Mouse (Mus musculus) cerebellum, adult 2 months (tissue): ENCODE measurements around the gene Itgb1bp1. TPM values are rescaled to one million over a fixed set of nuclear protein-coding genes. Genes with fewer than 3 reads are reported as not detected.

Experiments used
- DNase-seq, 2 experiments: peaks; one replicate each; pipeline ENCODE4 v3.0.0; 2021
- H3K27ac ChIP-seq: fragments of 200-500 bp; 2 replicates; pipeline ENCODE4 v1.5.1; 2012; ENCODE audit warnings: low read length, control low read depth, inconsistent platforms; ENCODE audit not compliant: insufficient read depth
- H3K27me3 ChIP-seq: fragments of 200-500 bp; 2 replicates; pipeline ENCODE4 v1.6.1; 2012; ENCODE audit warnings: inconsistent platforms, mild to moderate bottlenecking, low read length, moderate library complexity; ENCODE audit not compliant: control insufficient read depth, insufficient read depth
- H3K4me1 ChIP-seq: fragments of 200-500 bp; 2 replicates; pipeline ENCODE4 v1.6.1; 2011; ENCODE audit warnings: low read length; ENCODE audit not compliant: control insufficient read depth, insufficient read depth
- H3K4me3 ChIP-seq: fragments of 200-500 bp; replicated peaks from 2 replicates; pipeline ENCODE3; 2011; ENCODE audit warnings: mild to moderate bottlenecking, low read depth, low read length, control low read depth; ENCODE audit not compliant: insufficient read depth
- CTCF ChIP-seq: fragments of 200-500 bp; IDR thresholded peaks from 2 replicates; pipeline ENCODE4 v1.5.1; 2011; ENCODE audit warnings: low read depth, mild to moderate bottlenecking, control low read depth, low read length, moderate library complexity, borderline replicate concordance; ENCODE audit not compliant: insufficient read depth
- POLR2A ChIP-seq: fragments of 200-500 bp; IDR thresholded peaks from 2 replicates; pipeline ENCODE4 v1.6.1; 2011; ENCODE audit warnings: low read length, control low read depth, borderline replicate concordance; ENCODE audit not compliant: insufficient read depth
- WGBS: fragments of 180-500 bp; shearing (Covaris S2); methylation state at CpG from one replicate; pipeline ENCODE4 v1.1.7; 2018; 5-methylcytosine and 5-hydroxymethylcytosine counted together
- polyA plus RNA-seq: library from polyadenylated mRNA; depleted of rRNA; stranded (reverse); fragments of >200 nt; gene quantifications from 2 replicates; pipeline ENCODE4 v1.2.3, GENCODE M21; 2012

Gene Itgb1bp1
- polyA plus RNA-seq, 1 experiment = 70.6 TPM

DNA sequence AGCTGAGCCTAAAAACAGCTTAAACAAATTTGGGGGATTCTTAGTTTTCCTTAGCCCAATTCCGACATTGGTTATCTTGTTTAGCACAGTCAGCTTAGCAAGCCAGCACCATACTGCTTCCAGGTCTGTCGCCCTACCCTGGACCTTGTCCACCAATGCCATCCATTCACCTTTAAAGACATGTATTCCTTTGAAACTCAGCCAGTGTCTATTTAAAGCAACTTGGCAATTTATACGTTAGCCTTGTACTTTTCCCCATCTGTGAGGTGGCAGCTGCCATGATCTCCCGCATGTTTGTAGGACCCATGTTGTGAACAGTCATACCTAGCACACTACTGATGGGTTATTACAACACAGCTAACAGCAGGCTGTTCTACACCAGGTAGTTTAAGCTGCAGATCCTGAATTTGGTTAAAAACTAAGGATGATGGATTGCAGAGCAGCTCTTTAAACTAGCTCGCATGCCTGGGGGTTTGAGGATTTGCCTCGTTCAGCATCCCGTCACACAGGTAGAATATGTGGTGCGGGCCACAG lies 17.9 kb downstream of the Itgb1bp1 start:
- no peaks in the 10 kb centered on the region for H3K27me3 ChIP-seq
- H3K27ac ChIP-seq = peak overlapping the region; percentile 17; the same call in 1 of the 2 replicates
- peak; percentile 61 to 83 for DNase-seq
- no peak overlapping the region for H3K4me3 ChIP-seq
- H3K4me1 ChIP-seq = peaks cover 9% of the 10 kb centered on the region
- WGBS = 24% methylated on average over 8 of the region's 8 CpGs
- TF ChIP-seq POLR2A (no peak), CTCF (no peak)

DNA sequence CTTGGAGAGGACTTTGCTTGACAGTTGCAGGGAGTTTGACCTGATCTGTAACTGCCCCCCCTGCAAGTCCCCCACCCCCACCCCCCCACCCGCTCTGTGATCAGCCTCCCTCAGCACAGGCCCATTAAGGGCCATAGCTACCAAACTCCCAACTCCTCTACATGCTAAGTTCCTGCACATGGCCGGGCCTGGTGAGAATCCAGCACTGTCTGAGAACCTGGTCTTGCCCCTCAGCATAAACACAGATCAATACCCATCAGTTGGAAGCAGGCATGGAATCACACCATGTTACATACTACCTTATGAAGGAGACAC lies 19.3 kb downstream of the Itgb1bp1 start:
- no peak for DNase-seq
- Histone ChIP-seq H3K27me3 (no peaks in the 10 kb centered on the region), H3K27ac (no peak overlapping the region), H3K4me3 (no peak overlapping the region), H3K4me1 (peaks cover 9% of the 10 kb centered on the region)
- 86% methylated on average over 2 of the region's 2 CpGs for WGBS
- no peak for TF ChIP-seq POLR2A
- no peak for TF ChIP-seq CTCF

GRCm38 (mm10) chr12:21265946-21266783 lies 19.9 kb downstream of the Itgb1bp1 start:
- Histone ChIP-seq H3K4me3 (no peak overlapping the region), H3K27ac (no peak overlapping the region), H3K27me3 (no peaks in the 10 kb centered on the region), H3K4me1 (peaks cover 9% of the 10 kb centered on the region)
- peak; percentile 65 to 67 for DNase-seq
- WGBS = 74% methylated on average over 14 of the region's 14 CpGs
- TF ChIP-seq POLR2A = no peak
- peak; percentile 82 for TF ChIP-seq CTCF

DNA sequence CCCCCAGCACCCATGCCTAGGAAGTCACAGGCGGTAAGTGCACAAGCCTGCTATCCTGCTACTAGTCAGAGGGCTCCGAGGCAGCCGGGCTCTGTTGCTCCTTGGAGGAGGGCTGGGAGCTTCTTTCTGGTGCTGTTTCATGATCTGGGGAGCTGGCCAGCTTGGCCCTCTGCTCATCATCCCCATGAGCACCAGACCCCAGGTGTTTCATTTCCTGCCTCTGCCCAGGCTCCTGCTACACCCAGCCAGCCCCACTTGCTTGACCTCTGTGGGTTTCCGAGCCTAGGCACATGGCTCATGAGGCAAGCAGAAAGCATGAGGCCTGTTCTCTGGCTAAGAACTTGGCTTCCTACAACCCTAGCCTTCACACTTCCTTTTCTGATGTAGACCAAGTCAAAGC lies 20.6 kb downstream of the Itgb1bp1 start:
- DNase-seq = no peak
- Histone ChIP-seq H3K4me1 (peaks cover 9% of the 10 kb centered on the region), H3K4me3 (no peak overlapping the region), H3K27me3 (no peaks in the 10 kb centered on the region), H3K27ac (no peak overlapping the region)
- 46% methylated on average over 4 of the region's 4 CpGs for WGBS
- TF ChIP-seq CTCF = no peak
- no peak for TF ChIP-seq POLR2A

DNA sequence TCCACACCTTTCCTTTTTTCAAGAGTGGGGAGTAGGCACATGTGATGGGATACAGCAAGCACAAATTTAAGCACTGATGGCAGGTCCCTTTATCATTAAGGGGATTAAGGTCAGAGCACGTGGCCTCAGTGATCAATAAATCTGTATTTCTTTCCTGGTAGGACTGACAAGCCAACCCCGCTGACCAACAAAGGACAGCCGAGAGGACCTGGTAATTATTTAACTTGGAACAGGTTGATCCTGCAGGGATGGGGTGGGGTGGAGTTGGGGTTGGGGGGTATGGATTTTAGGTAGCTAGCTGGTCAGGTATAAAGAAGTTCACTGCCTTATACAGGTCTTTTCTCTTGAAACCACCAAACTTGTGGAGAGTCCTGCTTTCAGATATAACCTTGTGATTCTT lies 21.1 kb downstream of the Itgb1bp1 start:
- WGBS = 93% methylated on average over 3 of the region's 3 CpGs
- Histone ChIP-seq H3K27me3 (no peaks in the 10 kb centered on the region), H3K4me1 (peaks cover 9% of the 10 kb centered on the region), H3K27ac (no peak overlapping the region), H3K4me3 (no peak overlapping the region)
- no peak for DNase-seq
- TF ChIP-seq POLR2A (no peak), CTCF (no peak)

GRCm38 (mm10) chr12:21264241-21264640 lies 21.8 kb downstream of the Itgb1bp1 start:
- no peak for TF ChIP-seq CTCF
- no peak for TF ChIP-seq POLR2A
- Histone ChIP-seq H3K4me3 (no peak overlapping the region), H3K27me3 (no peaks in the 10 kb centered on the region), H3K4me1 (peaks cover 9% of the 10 kb centered on the region), H3K27ac (no peak overlapping the region)
- 81% methylated on average over 5 of the region's 5 CpGs for WGBS
- DNase-seq = no peak

GRCm38 (mm10) chr12:21263256-21263655 lies 22.8 kb downstream of the Itgb1bp1 start:
- DNase-seq = no peak
- no peaks in the 10 kb centered on the region for H3K27me3 ChIP-seq
- no peak overlapping the region for H3K27ac ChIP-seq
- 88% methylated on average over 5 of the region's 5 CpGs for WGBS
- H3K4me3 ChIP-seq = no peak overlapping the region
- TF ChIP-seq POLR2A = no peak
- no peak for TF ChIP-seq CTCF
- H3K4me1 ChIP-seq = peaks cover 5% of the 10 kb centered on the region

DNA sequence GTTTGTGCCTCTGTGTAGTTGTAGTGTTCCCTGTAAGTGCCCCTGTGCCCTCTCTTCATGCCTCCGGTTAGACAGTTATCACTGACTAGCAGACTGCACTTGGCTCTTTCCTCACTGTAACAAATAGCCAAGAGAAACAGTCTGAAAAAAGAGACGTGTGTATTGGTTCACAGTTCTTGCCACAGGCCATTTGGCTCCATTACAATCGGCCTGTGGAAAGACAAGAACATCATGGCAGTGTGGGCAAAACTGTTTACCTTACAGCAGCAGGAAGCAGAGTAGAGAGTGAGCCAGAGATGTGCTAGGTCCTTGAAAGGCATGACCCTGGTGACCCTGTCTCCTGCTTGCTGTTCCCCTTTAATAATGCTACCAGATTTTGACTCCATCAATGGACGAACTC lies 24.6 kb downstream of the Itgb1bp1 start:
- WGBS = 75% methylated on average over 4 of the region's 4 CpGs
- TF ChIP-seq CTCF = no peak
- no peak for TF ChIP-seq POLR2A
- DNase-seq = no peak
- no peaks in the 10 kb centered on the region for H3K4me1 ChIP-seq
- H3K27ac ChIP-seq = no peak overlapping the region
- H3K4me3 ChIP-seq = no peak overlapping the region
- no peaks in the 10 kb centered on the region for H3K27me3 ChIP-seq
